Mouse (Mus musculus) brain, embryonic 14.5 days (tissue): ENCODE measurements around the gene Prrg2.

Experiments
- CTCF ChIP-seq: fragments of 200-500 bp; IDR thresholded peaks from 2 replicates; pipeline ENCODE4 v1.5.1; 2012; ENCODE audit warnings: inconsistent platforms, mild to moderate bottlenecking, moderate library complexity, borderline replicate concordance; ENCODE audit not compliant: insufficient read depth, insufficient read length; ENCODE audit errors: extremely low read depth
- POLR2A ChIP-seq: fragments of 200-500 bp; IDR thresholded peaks from 2 replicates; pipeline ENCODE4 v1.6.1; 2012; ENCODE audit warnings: mild to moderate bottlenecking, inconsistent platforms, borderline replicate concordance; ENCODE audit not compliant: poor library complexity, insufficient read depth, insufficient read length, severe bottlenecking; ENCODE audit errors: extremely low read depth

DNA sequence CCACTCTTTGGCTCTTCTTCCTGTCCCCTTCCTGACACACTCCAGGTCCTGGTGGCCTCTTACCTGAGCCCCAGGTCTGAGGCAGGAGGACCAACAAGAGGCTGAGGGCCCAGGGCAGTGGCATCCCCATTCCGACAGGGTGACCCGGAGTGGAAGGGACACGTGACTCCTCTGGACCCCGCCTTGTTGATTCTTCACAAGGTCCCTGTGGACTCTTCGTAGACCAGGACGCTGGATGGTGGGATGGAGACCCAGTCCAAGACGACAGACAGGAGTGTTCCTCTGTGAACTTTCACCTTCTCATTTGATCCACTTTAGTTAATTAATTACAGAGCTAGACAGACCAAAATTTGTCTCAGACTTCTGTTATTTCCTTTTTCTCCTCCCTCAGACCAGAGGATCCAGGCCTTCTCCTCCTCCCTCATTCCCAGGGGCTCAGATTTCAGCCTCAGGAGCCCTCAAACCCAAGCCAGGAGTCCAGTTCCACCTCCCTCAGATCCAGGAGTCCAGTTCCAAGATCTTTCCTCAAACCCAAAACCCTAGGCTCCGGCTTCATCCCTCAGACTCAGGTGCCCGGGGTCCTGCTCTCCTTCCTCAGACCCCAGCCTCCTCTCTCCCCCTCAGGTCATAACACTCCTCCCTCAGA lies 40.6 kb upstream of the Prrg2 start:
- TF ChIP-seq CTCF (no peak), POLR2A (no peak)
